Mouse (Mus musculus): ENCODE results near the gene Gm12216. TPM values are rescaled to one million over a fixed set of nuclear protein-coding genes. Genes with fewer than 3 reads are reported as not detected.

Gm12216 gene
- polyA plus RNA-seq, 1 experiment, result not detected

DNA sequence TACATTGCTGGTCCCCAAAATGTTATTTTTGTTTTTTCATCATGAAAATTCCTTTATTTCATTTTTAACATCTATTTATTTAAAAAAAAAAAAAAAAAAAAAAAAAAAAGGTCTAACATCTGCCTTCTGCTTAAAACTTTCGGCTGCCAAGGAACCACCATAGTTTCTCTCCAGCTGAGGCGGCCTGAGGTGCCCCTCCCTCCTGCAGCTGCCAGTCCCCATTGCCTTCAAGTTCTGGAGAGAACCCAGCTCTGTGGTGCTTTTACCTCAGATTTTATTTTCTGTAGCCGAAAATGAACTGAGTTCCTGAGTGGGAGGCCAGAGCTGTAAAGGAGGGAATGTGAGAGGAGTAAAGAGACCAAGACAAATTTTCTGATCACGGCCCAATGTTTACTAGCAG is 109.8 kb downstream of the Gm12216 start:
- H3K9me3 ChIP-seq (ENCODE audit: control insufficient read depth, low read length), result no peaks in the 10 kb centered on the region
- H3K4me1 ChIP-seq (ENCODE audit: control insufficient read depth), result no peaks in the 10 kb centered on the region
- TF ChIP-seq GATA1 (IDR thresholded peaks at IDR 0.05; ENCODE audit: low read length), result no peak
- TF ChIP-seq TAL1 (IDR thresholded peaks at IDR 0.05; ENCODE audit: low read length), result no peak
- H3K36me3 ChIP-seq (ENCODE audit: control insufficient read depth), result no peaks in the 10 kb centered on the region
- no peaks in the 10 kb centered on the region for H3K27me3 ChIP-seq (ENCODE audit: control insufficient read depth)
- no peak overlapping the region for H3K4me3 ChIP-seq (replicated peaks)

DNA sequence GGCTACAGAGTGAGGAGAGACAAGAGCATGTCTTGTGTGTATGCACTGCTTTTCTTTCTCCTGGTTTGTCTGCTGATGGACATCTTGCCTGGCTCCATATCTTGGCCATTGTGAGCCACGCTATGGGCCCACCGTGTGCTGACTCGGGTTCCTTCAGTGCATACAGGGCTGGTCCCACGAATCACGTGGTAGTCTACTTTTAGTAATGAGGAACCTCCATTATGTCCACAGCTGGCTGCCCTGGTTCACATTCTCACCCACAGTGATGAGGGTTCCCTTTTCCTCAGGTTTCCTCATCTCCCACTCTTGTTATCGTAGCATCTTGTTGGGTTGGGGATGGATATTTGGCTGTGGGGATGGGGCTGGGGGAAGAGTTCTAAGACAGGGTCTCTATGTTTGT is 110.4 kb downstream of the Gm12216 start:
- Histone ChIP-seq H3K9me3 (ENCODE audit: control insufficient read depth, low read length) (no peaks in the 10 kb centered on the region), H3K36me3 (ENCODE audit: control insufficient read depth) (no peaks in the 10 kb centered on the region), H3K27me3 (ENCODE audit: control insufficient read depth) (no peaks in the 10 kb centered on the region), H3K4me3 (replicated peaks) (no peak overlapping the region), H3K4me1 (ENCODE audit: control insufficient read depth) (no peaks in the 10 kb centered on the region)
- TF ChIP-seq TAL1 (IDR thresholded peaks at IDR 0.05; ENCODE audit: low read length) (no peak), GATA1 (IDR thresholded peaks at IDR 0.05; ENCODE audit: low read length) (no peak)

GRCm38 (mm10) chr11:53747985-53748384 is 111.1 kb downstream of the Gm12216 start:
- TF ChIP-seq GATA1 (IDR thresholded peaks at IDR 0.05; ENCODE audit: low read length), result no peak
- Histone ChIP-seq H3K36me3 (ENCODE audit: control insufficient read depth) (no peaks in the 10 kb centered on the region), H3K4me1 (ENCODE audit: control insufficient read depth) (no peaks in the 10 kb centered on the region), H3K27me3 (ENCODE audit: control insufficient read depth) (no peaks in the 10 kb centered on the region), H3K9me3 (ENCODE audit: control insufficient read depth, low read length) (no peaks in the 10 kb centered on the region), H3K4me3 (replicated peaks) (no peak overlapping the region)

GRCm38 (mm10) chr11:53745260-53745659 is 113.8 kb downstream of the Gm12216 start:
- H3K9me3 ChIP-seq (ENCODE audit: control insufficient read depth, low read length), result no peaks in the 10 kb centered on the region
- TF ChIP-seq TAL1 (IDR thresholded peaks at IDR 0.05; ENCODE audit: low read length) (no peak), GATA1 (IDR thresholded peaks at IDR 0.05; ENCODE audit: low read length) (no peak)
- no peak overlapping the region for H3K4me3 ChIP-seq (replicated peaks)
- no peaks in the 10 kb centered on the region for H3K4me1 ChIP-seq (ENCODE audit: control insufficient read depth)
- peaks cover 3% of the 10 kb centered on the region; the same call in 1 of the 2 replicates for H3K27me3 ChIP-seq (ENCODE audit: control insufficient read depth)
- H3K36me3 ChIP-seq (ENCODE audit: control insufficient read depth), result no peaks in the 10 kb centered on the region

- Histone ChIP-seq H3K9me3 (ENCODE audit: control insufficient read depth, low read length) (no peaks in the 10 kb centered on the region), H3K36me3 (ENCODE audit: control insufficient read depth) (no peaks in the 10 kb centered on the region), H3K4me1 (ENCODE audit: control insufficient read depth) (peaks cover 2% of the 10 kb centered on the region; the same call in 1 of the 2 replicates), H3K27me3 (ENCODE audit: control insufficient read depth) (peaks cover 3% of the 10 kb centered on the region; the same call in 1 of the 2 replicates), H3K4me3 (replicated peaks) (no peak overlapping the region)
- no peak for TF ChIP-seq TAL1 (IDR thresholded peaks at IDR 0.05; ENCODE audit: low read length)
- TF ChIP-seq GATA1 (IDR thresholded peaks at IDR 0.05; ENCODE audit: low read length), result no peak
These were observed 116.7 kb downstream of the Gm12216 start for GRCm38 (mm10) chr11:53742353-53742752.

GRCm38 (mm10) chr11:53737573-53737946 is 121.5 kb downstream of the Gm12216 start:
- TF ChIP-seq GATA1 (IDR thresholded peaks at IDR 0.05; ENCODE audit: low read length) (no peak), TAL1 (IDR thresholded peaks at IDR 0.05; ENCODE audit: low read length) (no peak)
- H3K36me3 ChIP-seq (ENCODE audit: control insufficient read depth), result no peaks in the 10 kb centered on the region
- H3K4me3 ChIP-seq (replicated peaks), result no peak overlapping the region
- peaks cover 3% of the 10 kb centered on the region; the same call in 1 of the 2 replicates for H3K27me3 ChIP-seq (ENCODE audit: control insufficient read depth)
- peaks cover 14% of the 10 kb centered on the region for H3K4me1 ChIP-seq (ENCODE audit: control insufficient read depth)
- H3K9me3 ChIP-seq (ENCODE audit: control insufficient read depth, low read length), result no peaks in the 10 kb centered on the region

GRCm38 (mm10) chr11:53736771-53737572 is 122.1 kb downstream of the Gm12216 start:
- no peak overlapping the region for H3K4me3 ChIP-seq (replicated peaks)
- H3K4me1 ChIP-seq (ENCODE audit: control insufficient read depth), result peaks cover 14% of the 10 kb centered on the region
- no peaks in the 10 kb centered on the region for H3K27me3 ChIP-seq (ENCODE audit: control insufficient read depth)
- TF ChIP-seq TAL1 (IDR thresholded peaks at IDR 0.05; ENCODE audit: low read length) (no peak), GATA1 (IDR thresholded peaks at IDR 0.05; ENCODE audit: low read length) (no peak)
- H3K9me3 ChIP-seq (ENCODE audit: control insufficient read depth, low read length), result no peaks in the 10 kb centered on the region
- no peaks in the 10 kb centered on the region for H3K36me3 ChIP-seq (ENCODE audit: control insufficient read depth)

- H3K27me3 ChIP-seq (ENCODE audit: control insufficient read depth), result no peaks in the 10 kb centered on the region
- peaks cover 14% of the 10 kb centered on the region for H3K4me1 ChIP-seq (ENCODE audit: control insufficient read depth)
- H3K36me3 ChIP-seq (ENCODE audit: control insufficient read depth), result no peaks in the 10 kb centered on the region
- H3K4me3 ChIP-seq (replicated peaks), result peak overlapping the region; percentile 38
- H3K9me3 ChIP-seq (ENCODE audit: control insufficient read depth, low read length), result no peaks in the 10 kb centered on the region
- TF ChIP-seq TAL1 (IDR thresholded peaks at IDR 0.05; ENCODE audit: low read length) (no peak), GATA1 (IDR thresholded peaks at IDR 0.05; ENCODE audit: low read length) (no peak)
These were observed 123.3 kb downstream of the Gm12216 start for GRCm38 (mm10) chr11:53735682-53736245.

GRCm38 (mm10) chr11:53734970-53735681 is 123.9 kb downstream of the Gm12216 start:
- Histone ChIP-seq H3K4me1 (ENCODE audit: control insufficient read depth) (peaks cover 14% of the 10 kb centered on the region), H3K36me3 (ENCODE audit: control insufficient read depth) (no peaks in the 10 kb centered on the region), H3K27me3 (ENCODE audit: control insufficient read depth) (no peaks in the 10 kb centered on the region), H3K9me3 (ENCODE audit: control insufficient read depth, low read length) (no peaks in the 10 kb centered on the region), H3K4me3 (replicated peaks) (peak overlapping the region; percentile 38)
- TF ChIP-seq TAL1 (IDR thresholded peaks at IDR 0.05; ENCODE audit: low read length) (no peak), GATA1 (IDR thresholded peaks at IDR 0.05; ENCODE audit: low read length) (no peak)

Measured in erythroblast, embryonic 14.5 days (primary cell).